Mouse (Mus musculus) kidney, embryonic 15.5 days (tissue): ENCODE data around the gene Rab5if. TPM values are rescaled to one million over a fixed set of nuclear protein-coding genes. Genes with fewer than 3 reads are reported as not detected.
"Not testable (repeated sequence)": the region's sequence is repeated elsewhere in the genome, so short reads cannot be mapped to it uniquely, and the experiment has no call there.

ENCODE experiments used
- ATAC-seq: fragments of 200-750 bp; cut with Nextera tagmentation; replicated peaks from 2 replicates; pipeline ENCODE4 v1.8.0; 2017; ENCODE audit warnings: moderate TSS enrichment; ENCODE audit not compliant: low FRiP score
- H3K27ac ChIP-seq: fragments of 300-500 bp; sonication (generic); 2 replicates; pipeline ENCODE4 v1.5.1; 2015; ENCODE audit warnings: mild to moderate bottlenecking, inconsistent platforms
- H3K27me3 ChIP-seq: fragments of 300-500 bp; sonication (generic); 2 replicates; pipeline ENCODE4 v1.6.1; 2015; ENCODE audit warnings: inconsistent platforms
- H3K36me3 ChIP-seq: fragments of 300-500 bp; sonication (generic); 2 replicates; pipeline ENCODE4 v1.6.1; 2015; ENCODE audit warnings: inconsistent platforms
- H3K4me1 ChIP-seq: fragments of 300-500 bp; sonication (generic); 2 replicates; pipeline ENCODE4 v1.6.1; 2015; ENCODE audit warnings: inconsistent platforms
- H3K4me2 ChIP-seq: fragments of 300-500 bp; sonication (generic); 2 replicates; pipeline ENCODE4 v1.6.1; 2015; ENCODE audit warnings: moderate library complexity, mild to moderate bottlenecking, inconsistent platforms
- H3K4me3 ChIP-seq: fragments of 300-500 bp; sonication (generic); replicated peaks from 2 replicates; pipeline ENCODE4 v1.5.1; 2015; ENCODE audit warnings: mild to moderate bottlenecking, inconsistent platforms
- H3K9ac ChIP-seq: fragments of 300-500 bp; sonication (generic); 2 replicates; pipeline ENCODE4 v1.6.1; 2015; ENCODE audit warnings: mild to moderate bottlenecking, inconsistent platforms
- H3K9me3 ChIP-seq: fragments of 300-500 bp; sonication (generic); replicated peaks from 2 replicates; pipeline ENCODE4 v1.6.1; 2016; ENCODE audit warnings: inconsistent platforms
- WGBS: fragments of 180-500 bp; shearing (Covaris S2); methylation state at CpG from one replicate; pipeline ENCODE4 v1.1.7; 2015; ENCODE audit warnings: mixed read lengths; 5-methylcytosine and 5-hydroxymethylcytosine counted together
- polyA plus RNA-seq: library from polyadenylated mRNA; unstranded; fragments of >200 nt; fragmentation: Nextera tagmentation; extraction: Ambion mirVana; gene quantifications from 2 replicates; pipeline ENCODE4 v1.2.1, GENCODE M21; 2015

The Rab5if gene
- polyA plus RNA-seq, result 174 and 181 TPM in 2 replicates

- Histone ChIP-seq H3K27me3 (no peaks in the 10 kb centered on the region), H3K36me3 (peaks cover 46% of the 10 kb centered on the region), H3K9ac (peak within 1 kb of the TSS; percentile 99), H3K4me1 (peaks cover 29% of the 10 kb centered on the region), H3K4me3 (peak within 1 kb of the TSS; percentile 87), H3K4me2 (peak within 1 kb of the TSS; percentile 86), H3K9me3 (no peaks in the 10 kb centered on the region), H3K27ac (peak within 1 kb of the TSS; percentile 97)
- peak; percentile 97 for ATAC-seq
- under 1% methylated on average over 91 of the region's 98 CpGs for WGBS
These were observed at the start of gene Rab5if for GRCm38 (mm10) chr2:156862772-156863486. Gene Rab5if, plus strand, starts transcription at chr2:156863128.

- H3K9me3 ChIP-seq, result no peaks in the 10 kb centered on the region
- no peaks in the 10 kb centered on the region for H3K27me3 ChIP-seq
- H3K4me1 ChIP-seq, result peaks cover 30% of the 10 kb centered on the region
- ATAC-seq, result peak; percentile 85
- peak overlapping the region; percentile 39 for H3K4me2 ChIP-seq
- WGBS, result 2% methylated on average over 8 of the region's 8 CpGs
- H3K4me3 ChIP-seq, result no peak overlapping the region
- no peak overlapping the region for H3K9ac ChIP-seq
- no peaks in the 10 kb centered on the region for H3K36me3 ChIP-seq
- H3K27ac ChIP-seq, result peak overlapping the region; percentile 91
These were observed 48.6 kb upstream of the Rab5if start for GRCm38 (mm10) chr2:156814344-156814801.

DNA sequence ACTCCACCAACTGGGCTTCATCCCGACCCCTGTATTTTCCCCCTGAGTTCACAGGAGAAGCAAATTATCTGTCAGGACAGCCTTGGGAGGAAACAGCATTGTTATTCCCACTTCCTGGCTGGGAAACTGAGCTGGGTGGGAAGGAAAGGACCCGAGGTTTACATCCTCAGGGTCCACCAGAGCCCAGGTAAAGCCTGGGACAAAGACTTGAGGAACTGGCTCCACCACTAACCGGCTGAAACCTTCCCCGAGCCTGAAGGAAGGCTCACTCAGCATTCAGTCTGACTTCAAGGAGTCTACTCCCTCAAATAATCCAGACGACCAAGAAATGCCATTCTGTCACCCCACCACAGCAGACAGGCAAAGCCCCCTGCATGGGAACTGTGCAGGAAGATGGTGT, 48.0 kb upstream of the Rab5if start:
- Histone ChIP-seq H3K4me3 (no peak overlapping the region), H3K27ac (peak overlapping the region; percentile 91), H3K9me3 (no peaks in the 10 kb centered on the region), H3K27me3 (no peaks in the 10 kb centered on the region), H3K4me2 (peak overlapping the region; percentile 39), H3K9ac (no peak overlapping the region), H3K36me3 (no peaks in the 10 kb centered on the region), H3K4me1 (peaks cover 30% of the 10 kb centered on the region)
- peak; percentile 44; the same call in 1 of the 2 replicates for ATAC-seq
- 12% methylated on average over 5 of the region's 5 CpGs for WGBS

- no peaks in the 10 kb centered on the region for H3K36me3 ChIP-seq
- no peak overlapping the region for H3K9ac ChIP-seq
- ATAC-seq, result no peak
- H3K27me3 ChIP-seq, result no peaks in the 10 kb centered on the region
- peaks cover 30% of the 10 kb centered on the region for H3K4me1 ChIP-seq
- H3K4me3 ChIP-seq, result no peak overlapping the region
- peak overlapping the region; percentile 91 for H3K27ac ChIP-seq
- H3K4me2 ChIP-seq, result peak overlapping the region; percentile 39; the same call in 1 of the 2 replicates
- no peaks in the 10 kb centered on the region for H3K9me3 ChIP-seq
- 61% methylated on average over 3 of the region's 3 CpGs for WGBS
These were observed 47.5 kb upstream of the Rab5if start for GRCm38 (mm10) chr2:156815412-156815811.

GRCm38 (mm10) chr2:156816116-156816515, 46.8 kb upstream of the Rab5if start:
- H3K27ac ChIP-seq, result no peak overlapping the region
- H3K9me3 ChIP-seq, result no peaks in the 10 kb centered on the region
- no peak overlapping the region for H3K4me2 ChIP-seq
- H3K4me1 ChIP-seq, result peaks cover 30% of the 10 kb centered on the region
- H3K36me3 ChIP-seq, result no peaks in the 10 kb centered on the region
- no peak overlapping the region for H3K9ac ChIP-seq
- WGBS, result 65% methylated on average over 1 of the region's 1 CpGs
- ATAC-seq, result no peak; the same call in 1 of the 2 replicates
- H3K27me3 ChIP-seq, result no peaks in the 10 kb centered on the region
- no peak overlapping the region for H3K4me3 ChIP-seq

GRCm38 (mm10) chr2:156825128-156825527, 37.8 kb upstream of the Rab5if start:
- H3K27me3 ChIP-seq, H3K4me1 ChIP-seq, ATAC-seq, H3K9me3 ChIP-seq, H3K4me3 ChIP-seq, H3K4me2 ChIP-seq, H3K27ac ChIP-seq, H3K9ac ChIP-seq: not testable (repeated sequence)
- 87% methylated on average over 6 of the region's 6 CpGs for WGBS
- peaks cover 14% of the 10 kb centered on the region for H3K36me3 ChIP-seq

DNA sequence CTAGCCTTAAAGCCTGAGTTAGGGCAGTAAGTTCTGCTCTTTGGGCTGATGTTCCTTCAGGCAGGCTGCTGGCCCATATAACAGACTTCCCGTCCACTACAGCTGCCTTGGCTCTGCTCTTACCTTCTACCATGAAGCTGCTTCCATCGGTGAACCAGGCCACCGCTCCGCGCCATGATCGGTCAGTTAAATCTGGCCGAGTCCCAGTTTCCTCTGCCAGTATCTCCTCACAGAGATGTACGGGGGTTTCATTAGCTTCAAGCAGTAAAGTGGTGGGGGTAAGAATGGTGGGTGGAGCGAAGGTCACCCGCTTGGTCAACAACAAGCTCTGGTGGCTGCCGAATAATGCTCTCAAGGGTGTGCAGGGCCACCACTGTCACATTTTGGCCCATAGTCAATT, 28.6 kb upstream of the Rab5if start:
- no peaks in the 10 kb centered on the region for H3K27me3 ChIP-seq
- H3K4me2 ChIP-seq, result no peak overlapping the region
- H3K4me3 ChIP-seq, result no peak overlapping the region
- H3K36me3 ChIP-seq, result peaks cover 84% of the 10 kb centered on the region
- 96% methylated on average over 11 of the region's 11 CpGs for WGBS
- H3K9ac ChIP-seq, result no peak overlapping the region
- no peak overlapping the region for H3K27ac ChIP-seq
- H3K4me1 ChIP-seq, result peaks cover 12% of the 10 kb centered on the region
- no peak for ATAC-seq
- peaks cover 31% of the 10 kb centered on the region for H3K9me3 ChIP-seq

DNA sequence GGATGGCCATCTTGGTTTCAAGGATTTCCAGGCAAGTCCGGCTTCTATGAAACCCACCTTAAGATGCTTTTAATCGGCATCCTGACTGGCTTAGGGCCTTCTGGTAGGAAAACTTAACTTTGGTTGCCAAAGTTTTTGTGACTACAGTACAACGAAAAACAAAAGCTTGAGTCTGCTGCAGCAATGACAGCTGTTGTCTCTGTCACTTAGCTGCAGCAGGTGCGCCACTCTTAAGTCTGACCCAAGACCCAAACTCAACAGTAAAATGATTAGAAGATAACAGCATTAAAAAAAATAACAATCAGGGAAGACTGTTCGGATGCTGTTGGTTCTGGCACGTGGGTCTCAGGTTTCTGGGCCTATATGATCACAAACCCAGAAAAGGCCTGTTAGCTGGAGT, 24.1 kb upstream of the Rab5if start:
- Histone ChIP-seq H3K4me3 (peak overlapping the region; percentile 78), H3K4me2 (peak overlapping the region; percentile 86), H3K27ac (peak overlapping the region; percentile 94), H3K9ac (no peak overlapping the region; the same call in 1 of the 2 replicates), H3K4me1 (peaks cover 42% of the 10 kb centered on the region), H3K36me3 (peaks cover 39% of the 10 kb centered on the region), H3K9me3 (no peaks in the 10 kb centered on the region), H3K27me3 (no peaks in the 10 kb centered on the region)
- WGBS, result 62% methylated on average over 6 of the region's 6 CpGs
- ATAC-seq, result no peak

GRCm38 (mm10) chr2:156839319-156840191, 23.4 kb upstream of the Rab5if start, which contains the start of gene Tgif2:
Gene Tgif2, plus strand, starts transcription at chr2:156840007.
- H3K4me3 ChIP-seq, result peak within 1 kb of the TSS; percentile 78
- H3K27me3 ChIP-seq, result no peaks in the 10 kb centered on the region
- peak within 1 kb of the TSS; percentile 86 for H3K4me2 ChIP-seq
- H3K9ac ChIP-seq, result peak within 1 kb of the TSS; percentile 84
- 1% methylated on average over 59 of the region's 61 CpGs for WGBS
- no peaks in the 10 kb centered on the region for H3K9me3 ChIP-seq
- peak within 1 kb of the TSS; percentile 94 for H3K27ac ChIP-seq
- peaks cover 35% of the 10 kb centered on the region for H3K36me3 ChIP-seq
- ATAC-seq, result peak; percentile 88
- H3K4me1 ChIP-seq, result peaks cover 49% of the 10 kb centered on the region

DNA sequence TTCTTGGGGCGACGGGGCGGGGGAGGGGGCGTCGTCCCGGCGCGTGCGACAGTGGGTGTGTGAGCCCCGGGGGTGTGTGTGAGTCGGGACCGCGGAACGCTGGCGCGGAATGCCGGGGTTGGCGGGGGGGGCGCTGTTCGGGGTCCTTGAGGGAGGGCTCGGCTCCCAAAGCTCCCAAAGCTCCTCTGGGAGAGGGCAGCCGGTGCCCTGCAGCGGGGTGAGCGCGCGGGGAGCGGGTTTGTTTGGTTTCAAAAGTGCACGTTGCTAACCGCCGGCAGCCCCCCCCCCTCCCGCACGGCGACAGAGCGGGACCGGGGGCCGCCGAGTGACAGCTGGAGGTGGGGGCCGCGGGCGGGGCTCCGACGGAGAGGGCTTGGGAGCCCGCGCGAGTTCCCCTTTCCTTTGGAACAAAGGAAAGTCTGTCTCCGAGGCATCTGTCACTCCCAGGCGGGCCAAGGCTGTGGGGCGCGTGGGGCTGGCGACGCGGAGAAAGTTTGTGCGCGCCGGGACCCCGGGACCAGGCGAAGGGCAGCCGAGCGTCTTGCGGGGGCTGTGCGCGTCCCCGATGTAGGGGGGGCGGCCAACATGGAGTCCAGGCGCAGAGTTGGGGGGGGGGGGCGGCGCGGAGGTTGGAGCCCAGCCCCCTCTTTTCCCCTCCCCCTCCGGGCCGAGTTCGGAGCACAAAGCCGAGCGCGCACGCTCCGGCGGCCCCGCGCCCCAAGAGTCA, 22.5 kb upstream of the Rab5if start:
- Histone ChIP-seq H3K36me3 (peaks cover 34% of the 10 kb centered on the region), H3K9ac (peak overlapping the region; percentile 84), H3K9me3 (no peaks in the 10 kb centered on the region), H3K27me3 (no peaks in the 10 kb centered on the region), H3K27ac (peak overlapping the region; percentile 94), H3K4me1 (peaks cover 59% of the 10 kb centered on the region), H3K4me3 (peak overlapping the region; percentile 78), H3K4me2 (peak overlapping the region; percentile 86)
- under 1% methylated on average over 74 of the region's 79 CpGs for WGBS
- peak; percentile 25 for ATAC-seq

- H3K4me3 ChIP-seq, result peak overlapping the region; percentile 78
- H3K4me1 ChIP-seq, result peaks cover 63% of the 10 kb centered on the region
- H3K4me2 ChIP-seq, result peak overlapping the region; percentile 86
- H3K27ac ChIP-seq, result peak overlapping the region; percentile 94
- H3K9ac ChIP-seq, result peak overlapping the region; percentile 84
- no peaks in the 10 kb centered on the region for H3K27me3 ChIP-seq
- ATAC-seq, result peak; percentile 63
- peaks cover 34% of the 10 kb centered on the region for H3K36me3 ChIP-seq
- under 1% methylated on average over 41 of the region's 42 CpGs for WGBS
- no peaks in the 10 kb centered on the region for H3K9me3 ChIP-seq
These were observed 21.7 kb upstream of the Rab5if start for GRCm38 (mm10) chr2:156841028-156841840.
